Mouse (Mus musculus) lung, postnatal 0 days (tissue): ENCODE data around the gene Cebpg. TPM values are rescaled to one million over a fixed set of nuclear protein-coding genes. Genes with fewer than 3 reads are reported as not detected.
A peak's percentile ranks its signal among the peaks of the same experiment; 100 is the strongest.

Experiments
- ATAC-seq: fragments of 200-750 bp; cut with Nextera tagmentation; 2 replicates; pipeline ENCODE4 v1.8.0; 2017; ENCODE audit warnings: moderate library complexity
- DNase-seq: peaks from one replicate; pipeline ENCODE4 v3.0.0-alpha.2; 2016; ENCODE audit warnings: low spot score
- H3K27ac ChIP-seq: fragments of 300-500 bp; sonication (generic); 2 replicates; pipeline ENCODE4 v1.5.1; 2014; ENCODE audit warnings: antibody characterized with exemption, mild to moderate bottlenecking, low read length, mixed read lengths
- H3K27me3 ChIP-seq: fragments of 300-500 bp; sonication (generic); replicated peaks from 2 replicates; pipeline ENCODE4 v1.6.1; 2014; ENCODE audit warnings: low read length, mixed read lengths; ENCODE audit not compliant: insufficient read depth
- H3K36me3 ChIP-seq: fragments of 300-500 bp; sonication (generic); 2 replicates; pipeline ENCODE4 v1.6.1; 2014; ENCODE audit warnings: low read length, mixed read lengths; ENCODE audit not compliant: insufficient read depth
- H3K4me1 ChIP-seq: fragments of 300-500 bp; sonication (generic); 2 replicates; pipeline ENCODE4 v1.6.1; 2014; ENCODE audit warnings: antibody characterized with exemption, low read depth, low read length, mixed read lengths; ENCODE audit not compliant: insufficient read depth
- H3K4me2 ChIP-seq: fragments of 300-500 bp; sonication (generic); replicated peaks from 2 replicates; pipeline ENCODE4 v1.6.1; 2014; ENCODE audit warnings: low read depth, mild to moderate bottlenecking, low read length, moderate library complexity, mixed read lengths
- H3K4me3 ChIP-seq: fragments of 300-500 bp; sonication (generic); 2 replicates; pipeline ENCODE4 v1.5.1; 2014; ENCODE audit warnings: low read depth, low read length
- H3K9ac ChIP-seq: fragments of 300-500 bp; sonication (generic); replicated peaks from 2 replicates; pipeline ENCODE4 v1.6.1; 2014; ENCODE audit warnings: low read depth, mild to moderate bottlenecking
- H3K9me3 ChIP-seq: fragments of 300-500 bp; sonication (generic); 2 replicates; pipeline ENCODE4 v1.6.1; 2016; ENCODE audit warnings: low read length, mixed read lengths
- CTCF ChIP-seq: IDR thresholded peaks from 2 replicates; pipeline ENCODE4 v1.5.1; 2016; ENCODE audit warnings: antibody characterized with exemption, mild to moderate bottlenecking
- EP300 ChIP-seq: IDR thresholded peaks from 2 replicates; pipeline ENCODE4 v1.6.1; 2016; ENCODE audit warnings: antibody characterized with exemption, mild to moderate bottlenecking, control low read depth
- WGBS: fragments of 180-500 bp; shearing (Covaris S2); extraction: QIAGEN DNeasy Blood & Tissue Kit; methylation state at CpG from one replicate; pipeline ENCODE4 v1.1.7; 2014; 5-methylcytosine and 5-hydroxymethylcytosine counted together
- polyA plus RNA-seq: library from polyadenylated mRNA; unstranded; fragments of >200 nt; fragmentation: Nextera tagmentation; extraction: Ambion mirVana; gene quantifications from 2 replicates; pipeline ENCODE4 v1.2.1, GENCODE M21; 2015

Cebpg gene
- 46.7 and 47.4 TPM in 2 replicates for polyA plus RNA-seq

- H3K4me3 ChIP-seq: peak within 1 kb of the TSS; percentile 98
- TF ChIP-seq CTCF (no peak), EP300 (no peak)
- H3K4me1 ChIP-seq: peaks cover 3% of the 10 kb centered on the region; the same call in 1 of the 2 replicates
- H3K27ac ChIP-seq: peak within 1 kb of the TSS; percentile 94
- peak within 1 kb of the TSS; percentile 79 for H3K9ac ChIP-seq
- no peaks in the 10 kb centered on the region for H3K36me3 ChIP-seq
- H3K27me3 ChIP-seq: no peaks in the 10 kb centered on the region
- DNase-seq (peak; percentile 97), ATAC-seq (peak; percentile 96)
- peak within 1 kb of the TSS; percentile 64 for H3K4me2 ChIP-seq
- H3K9me3 ChIP-seq: no peaks in the 10 kb centered on the region
- under 1% methylated on average over 51 of the region's 53 CpGs for WGBS
Measured at GRCm38 (mm10) chr7:35056436-35056864, at the start of gene Cebpg. Gene Cebpg (minus strand): TSS chr7:35056573.

DNA sequence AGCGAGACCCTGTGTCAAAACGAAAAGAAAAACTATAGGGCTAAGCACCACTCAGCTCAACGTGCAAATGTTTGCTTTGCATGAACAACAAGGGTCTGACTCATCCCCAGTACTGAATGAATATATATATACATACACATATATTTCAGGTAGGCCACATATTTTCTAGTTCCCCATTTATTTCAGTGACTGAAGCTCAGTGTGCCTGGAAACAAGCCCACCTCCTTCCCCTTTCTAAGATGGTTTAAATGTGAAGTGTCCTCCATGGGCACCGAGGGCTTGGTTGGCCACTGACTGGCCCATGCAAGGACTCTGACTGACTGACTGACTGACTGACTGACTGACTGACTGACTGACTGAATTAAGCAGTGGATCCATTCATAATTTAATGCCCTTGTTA, 43.2 kb upstream of the Cebpg start:
- 62% methylated on average over 4 of the region's 4 CpGs for WGBS

GRCm38 (mm10) chr7:35098777-35099176, 42.4 kb upstream of the Cebpg start:
- Histone ChIP-seq H3K9me3 (no peaks in the 10 kb centered on the region), H3K27ac (no peak overlapping the region), H3K27me3 (no peaks in the 10 kb centered on the region), H3K4me1 (no peaks in the 10 kb centered on the region), H3K4me3 (no peak overlapping the region), H3K36me3 (no peaks in the 10 kb centered on the region), H3K9ac (no peak overlapping the region), H3K4me2 (no peak overlapping the region)
- ATAC-seq (peak; percentile 19; the same call in 1 of the 2 replicates), DNase-seq (peak; percentile 25)
- TF ChIP-seq EP300: no peak
- no peak for TF ChIP-seq CTCF
- WGBS: 55% methylated on average over 4 of the region's 4 CpGs

More for the DNA sequence above, 43.2 kb upstream of the Cebpg start:
- Histone ChIP-seq H3K27me3 (no peaks in the 10 kb centered on the region), H3K4me3 (no peak overlapping the region), H3K36me3 (no peaks in the 10 kb centered on the region), H3K27ac (no peak overlapping the region), H3K4me2 (no peak overlapping the region), H3K9ac (no peak overlapping the region), H3K4me1 (no peaks in the 10 kb centered on the region), H3K9me3 (no peaks in the 10 kb centered on the region)
- ATAC-seq: no peak; the same call in 1 of the 2 replicates
- no peak for DNase-seq
- TF ChIP-seq EP300 (no peak), CTCF (no peak)

DNA sequence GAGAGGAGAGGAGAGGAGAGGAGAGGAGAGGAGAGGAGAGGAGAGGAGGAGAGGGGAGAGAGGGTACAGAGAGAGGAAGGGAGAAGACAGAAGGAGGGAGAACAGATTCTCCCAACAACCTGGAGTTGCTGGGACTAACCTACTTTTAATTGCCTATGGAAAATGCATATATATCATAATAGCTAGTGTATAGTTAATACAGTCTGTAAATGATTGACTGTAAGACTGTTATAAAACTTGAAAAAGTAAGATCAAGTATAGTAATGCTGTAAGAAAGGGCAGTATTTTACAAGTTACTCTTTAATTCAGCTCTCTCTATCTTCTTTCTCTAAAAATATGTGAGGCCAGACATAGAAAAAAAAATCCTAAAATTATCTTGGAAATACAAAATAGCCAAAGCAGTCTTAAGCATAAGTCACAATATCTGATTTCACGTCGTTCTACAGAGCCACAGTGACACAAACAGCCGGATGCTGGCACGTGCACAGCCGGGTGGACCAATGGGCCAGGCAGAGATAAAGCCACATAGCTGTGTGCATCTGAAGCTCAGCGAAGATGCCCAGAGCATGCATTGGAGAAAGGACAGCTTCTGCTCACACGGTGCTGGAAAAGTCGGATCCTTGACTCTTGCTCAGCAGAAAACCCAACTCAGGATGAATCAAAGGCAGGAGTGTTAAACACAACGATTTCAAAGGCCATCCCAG, 38.8 kb upstream of the Cebpg start:
- no peaks in the 10 kb centered on the region for H3K4me1 ChIP-seq
- no peak overlapping the region for H3K4me3 ChIP-seq
- DNase-seq (no peak), ATAC-seq (no peak)
- H3K9me3 ChIP-seq: no peaks in the 10 kb centered on the region
- H3K4me2 ChIP-seq: no peak overlapping the region
- WGBS: 68% methylated on average over 9 of the region's 9 CpGs
- TF ChIP-seq CTCF: no peak
- TF ChIP-seq EP300: no peak
- H3K27me3 ChIP-seq: no peaks in the 10 kb centered on the region
- no peaks in the 10 kb centered on the region for H3K36me3 ChIP-seq
- no peak overlapping the region for H3K27ac ChIP-seq
- H3K9ac ChIP-seq: no peak overlapping the region

DNA sequence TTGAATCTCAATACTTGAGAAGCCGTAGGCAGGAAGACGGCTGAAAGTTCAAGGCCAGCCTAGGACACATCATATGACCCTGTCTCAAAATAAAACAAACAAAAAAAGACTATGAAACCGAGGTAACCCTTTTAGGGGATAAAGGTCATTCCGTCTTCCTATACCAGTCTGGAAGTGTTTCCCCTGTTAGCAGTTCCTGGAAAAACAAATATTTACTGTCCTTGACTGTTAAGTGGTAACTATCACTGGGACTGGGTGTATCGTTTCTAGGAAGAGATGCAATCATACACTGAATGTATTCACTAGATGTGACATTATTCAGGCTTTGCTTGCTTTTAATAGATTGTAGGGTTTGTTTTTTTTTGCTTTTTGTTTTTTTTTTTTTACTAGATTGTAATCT, 34.2 kb upstream of the Cebpg start:
- no peak for TF ChIP-seq EP300
- no peak for TF ChIP-seq CTCF
- DNase-seq (no peak), ATAC-seq (no peak)
- WGBS: 44% methylated on average over 5 of the region's 5 CpGs
- Histone ChIP-seq H3K27me3 (peaks cover 5% of the 10 kb centered on the region), H3K4me3 (no peak overlapping the region), H3K4me2 (no peak overlapping the region), H3K9ac (no peak overlapping the region), H3K36me3 (no peaks in the 10 kb centered on the region), H3K4me1 (peaks cover 8% of the 10 kb centered on the region; the same call in 1 of the 2 replicates), H3K27ac (no peak overlapping the region), H3K9me3 (no peaks in the 10 kb centered on the region)

DNA sequence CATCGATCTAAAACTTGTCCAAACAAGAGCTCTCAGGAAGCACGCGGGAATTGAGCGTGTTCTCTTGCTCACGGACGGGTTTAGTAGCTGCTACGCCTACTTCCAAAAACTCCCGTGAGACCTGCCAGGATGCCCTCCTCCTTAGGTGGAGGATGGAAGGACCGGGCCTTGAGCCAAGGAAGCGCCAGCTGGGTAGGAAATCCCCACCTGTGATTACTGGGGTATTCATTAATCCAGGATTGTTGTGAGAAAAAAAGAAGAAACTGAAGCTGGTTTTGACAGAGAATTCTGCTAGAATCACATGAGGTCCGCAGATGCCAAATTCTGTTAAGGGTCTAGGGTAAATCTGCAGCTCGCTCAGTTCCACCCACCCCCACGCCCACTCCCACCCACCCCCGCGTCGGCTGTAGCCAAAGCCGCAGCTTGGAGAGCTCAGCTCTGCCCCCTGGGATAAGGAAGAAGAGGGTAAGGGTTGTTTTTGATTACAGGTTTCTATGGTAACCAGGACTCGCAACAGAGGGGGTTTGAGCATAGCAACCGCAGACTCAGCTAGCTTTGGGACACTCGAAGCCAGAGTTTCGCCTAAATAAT, 30.0 kb upstream of the Cebpg start:
- Histone ChIP-seq H3K4me3 (peak overlapping the region; percentile 20; the same call in 1 of the 2 replicates), H3K36me3 (no peaks in the 10 kb centered on the region), H3K9me3 (no peaks in the 10 kb centered on the region), H3K27ac (no peak overlapping the region), H3K4me2 (peak overlapping the region; percentile 49), H3K4me1 (peaks cover 8% of the 10 kb centered on the region; the same call in 1 of the 2 replicates), H3K27me3 (peaks cover 5% of the 10 kb centered on the region), H3K9ac (no peak overlapping the region)
- DNase-seq (peak; percentile 87), ATAC-seq (peak; percentile 71)
- TF ChIP-seq CTCF (peak; percentile 39), EP300 (no peak)
- WGBS: under 1% methylated on average over 21 of the region's 21 CpGs
